Mouse (Mus musculus) liver, embryonic 12.5 days (tissue): ENCODE measurements around the gene Birc6. TPM values are rescaled to one million over a fixed set of nuclear protein-coding genes. Genes with fewer than 3 reads are reported as not detected.

Experiments
- ATAC-seq: fragments of 200-750 bp; cut with Nextera tagmentation; 2 replicates; pipeline ENCODE4 v1.8.0; 2017; ENCODE audit warnings: moderate number of reproducible peaks, mild to moderate bottlenecking, moderate library complexity
- H3K27ac ChIP-seq: fragments of 300-500 bp; sonication (generic); 2 replicates; pipeline ENCODE4 v1.5.1; 2016; ENCODE audit warnings: mild to moderate bottlenecking
- H3K27me3 ChIP-seq: fragments of 300-500 bp; sonication (generic); replicated peaks from 2 replicates; pipeline ENCODE4 v1.6.1; 2016; ENCODE audit warnings: mild to moderate bottlenecking, moderate library complexity
- H3K36me3 ChIP-seq: fragments of 300-500 bp; sonication (generic); 2 replicates; pipeline ENCODE4 v1.6.1; 2016; ENCODE audit warnings: mild to moderate bottlenecking, moderate library complexity
- H3K4me1 ChIP-seq: fragments of 300-500 bp; sonication (generic); 2 replicates; pipeline ENCODE4 v1.6.1; 2016
- H3K4me2 ChIP-seq: fragments of 300-500 bp; sonication (generic); 2 replicates; pipeline ENCODE4 v1.6.1; 2016; ENCODE audit warnings: mild to moderate bottlenecking, moderate library complexity
- H3K4me3 ChIP-seq: fragments of 300-500 bp; sonication (generic); 2 replicates; pipeline ENCODE4 v1.5.1; 2016; ENCODE audit warnings: mild to moderate bottlenecking, moderate library complexity
- H3K9ac ChIP-seq: fragments of 300-500 bp; sonication (generic); 2 replicates; pipeline ENCODE4 v1.6.1; 2016; ENCODE audit warnings: mild to moderate bottlenecking, moderate library complexity
- H3K9me3 ChIP-seq: fragments of 300-500 bp; sonication (generic); replicated peaks from 2 replicates; pipeline ENCODE4 v1.6.1; 2016; ENCODE audit warnings: mild to moderate bottlenecking, moderate library complexity
- WGBS: fragments of 180-500 bp; shearing (Covaris S2); methylation state at CpG from one replicate; pipeline ENCODE4 v1.1.7; 2016; ENCODE audit not compliant: insufficient replicate concordance; 5-methylcytosine and 5-hydroxymethylcytosine counted together
- polyA plus RNA-seq: library from polyadenylated mRNA; unstranded; fragments of >200 nt; fragmentation: Nextera tagmentation; extraction: Ambion mirVana; gene quantifications from 2 replicates; pipeline ENCODE4 v1.2.1, GENCODE M21; 2016

The Birc6 gene
- 50.8 and 51.3 TPM in 2 replicates for polyA plus RNA-seq

- WGBS: under 1% methylated on average over 71 of the region's 71 CpGs
- peak; percentile 95 for ATAC-seq
Measured at GRCm38 (mm10) chr17:74527729-74528607, at the start of gene Birc6. TSS of gene Birc6 (plus strand) at chr17:74528295.

GRCm38 (mm10) chr17:74480361-74481069, 47.6 kb upstream of the Birc6 start:
- Histone ChIP-seq H3K36me3 (no peaks in the 10 kb centered on the region), H3K27me3 (no peaks in the 10 kb centered on the region; the same call in 1 of the 2 replicates), H3K9ac (no peak overlapping the region), H3K9me3 (no peaks in the 10 kb centered on the region), H3K4me3 (no peak overlapping the region), H3K4me1 (no peaks in the 10 kb centered on the region), H3K4me2 (no peak overlapping the region), H3K27ac (no peak overlapping the region)
- WGBS: 74% methylated on average over 14 of the region's 14 CpGs
- ATAC-seq: no peak

More at GRCm38 (mm10) chr17:74527729-74528607, at the start of gene Birc6:
- Histone ChIP-seq H3K4me1 (peaks cover 46% of the 10 kb centered on the region), H3K27ac (peak within 1 kb of the TSS; percentile 99), H3K4me2 (peak within 1 kb of the TSS; percentile 88), H3K4me3 (peak within 1 kb of the TSS; percentile 98), H3K27me3 (no peaks in the 10 kb centered on the region), H3K36me3 (no peaks in the 10 kb centered on the region), H3K9ac (peak within 1 kb of the TSS; percentile 98), H3K9me3 (no peaks in the 10 kb centered on the region)

GRCm38 (mm10) chr17:74489024-74489900, 38.8 kb upstream of the Birc6 start, which contains the start of gene Yipf4:
TSS of gene Yipf4 (plus strand) at chr17:74489493.
- Histone ChIP-seq H3K9ac (peak within 1 kb of the TSS; percentile 98), H3K27me3 (peaks cover 4% of the 10 kb centered on the region; the same call in 1 of the 2 replicates), H3K4me3 (peak within 1 kb of the TSS; percentile 100), H3K9me3 (no peaks in the 10 kb centered on the region), H3K36me3 (peaks cover 23% of the 10 kb centered on the region), H3K4me2 (peak within 1 kb of the TSS; percentile 77), H3K4me1 (peaks cover 19% of the 10 kb centered on the region), H3K27ac (peak within 1 kb of the TSS; percentile 98)
- 3% methylated on average over 58 of the region's 58 CpGs for WGBS
- ATAC-seq: peak; percentile 98

- Histone ChIP-seq H3K36me3 (peaks cover 29% of the 10 kb centered on the region), H3K27ac (peak overlapping the region; percentile 98), H3K9me3 (no peaks in the 10 kb centered on the region), H3K4me3 (peak overlapping the region; percentile 100), H3K27me3 (peaks cover 4% of the 10 kb centered on the region; the same call in 1 of the 2 replicates), H3K4me1 (peaks cover 19% of the 10 kb centered on the region), H3K9ac (peak overlapping the region; percentile 98), H3K4me2 (peak overlapping the region; percentile 77)
- ATAC-seq: no peak
- WGBS: 1% methylated on average over 12 of the region's 12 CpGs
Measured at GRCm38 (mm10) chr17:74489901-74490220, 38.2 kb upstream of the Birc6 start.

- Histone ChIP-seq H3K4me1 (peaks cover 19% of the 10 kb centered on the region), H3K36me3 (peaks cover 45% of the 10 kb centered on the region), H3K4me3 (peak overlapping the region; percentile 37), H3K9ac (peak overlapping the region; percentile 52; the same call in 1 of the 2 replicates), H3K4me2 (peak overlapping the region; percentile 77), H3K27ac (peak overlapping the region; percentile 70), H3K9me3 (no peaks in the 10 kb centered on the region), H3K27me3 (no peaks in the 10 kb centered on the region)
- 82% methylated on average over 3 of the region's 3 CpGs for WGBS
- ATAC-seq: peak; percentile 71
Measured at GRCm38 (mm10) chr17:74491565-74491964, 36.5 kb upstream of the Birc6 start.

GRCm38 (mm10) chr17:74500204-74500603, 27.9 kb upstream of the Birc6 start:
- Histone ChIP-seq H3K4me1 (no peaks in the 10 kb centered on the region), H3K4me3 (no peak overlapping the region), H3K9ac (no peak overlapping the region), H3K9me3 (no peaks in the 10 kb centered on the region), H3K4me2 (no peak overlapping the region), H3K27me3 (no peaks in the 10 kb centered on the region), H3K36me3 (peaks cover 53% of the 10 kb centered on the region), H3K27ac (no peak overlapping the region)
- WGBS: 75% methylated on average over 4 of the region's 4 CpGs
- no peak for ATAC-seq

GRCm38 (mm10) chr17:74501085-74501484, 27.0 kb upstream of the Birc6 start:
- H3K4me3 ChIP-seq: no peak overlapping the region
- no peak overlapping the region for H3K9ac ChIP-seq
- H3K4me2 ChIP-seq: no peak overlapping the region
- no peaks in the 10 kb centered on the region for H3K9me3 ChIP-seq
- H3K27ac ChIP-seq: no peak overlapping the region
- no peaks in the 10 kb centered on the region for H3K27me3 ChIP-seq
- no peaks in the 10 kb centered on the region for H3K4me1 ChIP-seq
- no peak for ATAC-seq
- H3K36me3 ChIP-seq: peaks cover 44% of the 10 kb centered on the region

GRCm38 (mm10) chr17:74507934-74508333, 20.2 kb upstream of the Birc6 start:
- H3K9me3 ChIP-seq: no peaks in the 10 kb centered on the region
- H3K4me1 ChIP-seq: peaks cover 9% of the 10 kb centered on the region; the same call in 1 of the 2 replicates
- H3K4me2 ChIP-seq: no peak overlapping the region
- 46% methylated on average over 2 of the region's 2 CpGs for whole genome bisulfite sequencing
- no peak overlapping the region for H3K27ac ChIP-seq
- no peak for ATAC-seq
- H3K36me3 ChIP-seq: no peaks in the 10 kb centered on the region
- no peaks in the 10 kb centered on the region for H3K27me3 ChIP-seq
- H3K4me3 ChIP-seq: no peak overlapping the region
- no peak overlapping the region for H3K9ac ChIP-seq

GRCm38 (mm10) chr17:74508600-74508999, 19.5 kb upstream of the Birc6 start:
- no peaks in the 10 kb centered on the region for H3K36me3 ChIP-seq
- H3K4me2 ChIP-seq: no peak overlapping the region
- peaks cover 9% of the 10 kb centered on the region; the same call in 1 of the 2 replicates for H3K4me1 ChIP-seq
- no peak overlapping the region for H3K27ac ChIP-seq
- H3K9ac ChIP-seq: no peak overlapping the region
- no peak overlapping the region for H3K4me3 ChIP-seq
- H3K27me3 ChIP-seq: no peaks in the 10 kb centered on the region
- H3K9me3 ChIP-seq: no peaks in the 10 kb centered on the region
- 0 out of 2 replicates have a peak, but pooled peaks have one; percentile 40 for ATAC-seq
- 65% methylated on average over 3 of the region's 3 CpGs for WGBS

GRCm38 (mm10) chr17:74512308-74512707, 15.8 kb upstream of the Birc6 start:
- Histone ChIP-seq H3K4me3 (no peak overlapping the region), H3K36me3 (no peaks in the 10 kb centered on the region), H3K27me3 (no peaks in the 10 kb centered on the region), H3K4me1 (peaks cover 9% of the 10 kb centered on the region; the same call in 1 of the 2 replicates), H3K9ac (no peak overlapping the region), H3K27ac (no peak overlapping the region), H3K9me3 (no peaks in the 10 kb centered on the region), H3K4me2 (no peak overlapping the region)
- WGBS: 66% methylated on average over 2 of the region's 2 CpGs
- no peak for ATAC-seq
